Mouse (Mus musculus): Measurements from ENCODE around the gene Nrxn1. TPM values are rescaled to one million over a fixed set of nuclear protein-coding genes. Genes with fewer than 3 reads are reported as not detected.

Nrxn1 gene
- polyA plus RNA-seq, 1 experiment from 2014 or later: 2.4 TPM

Small RNA genes within 50 kb of the gene (microRNA-seq; reads per million reads assigned to microRNA genes)
- gene Gm24510 (not detected), gene Gm27475 (not detected), gene Gm47307 (not detected)
